Mouse (Mus musculus) adipocyte (in vitro differentiated cells): ENCODE measurements around the gene Scyl3.
A peak's percentile ranks its signal among the peaks of the same experiment; 100 is the strongest.

Source experiments
- DNase-seq: peaks from one replicate; pipeline ENCODE4 v3.0.0-alpha.2; 2016; ENCODE audit warnings: low spot score

The Scyl3 gene

DNA sequence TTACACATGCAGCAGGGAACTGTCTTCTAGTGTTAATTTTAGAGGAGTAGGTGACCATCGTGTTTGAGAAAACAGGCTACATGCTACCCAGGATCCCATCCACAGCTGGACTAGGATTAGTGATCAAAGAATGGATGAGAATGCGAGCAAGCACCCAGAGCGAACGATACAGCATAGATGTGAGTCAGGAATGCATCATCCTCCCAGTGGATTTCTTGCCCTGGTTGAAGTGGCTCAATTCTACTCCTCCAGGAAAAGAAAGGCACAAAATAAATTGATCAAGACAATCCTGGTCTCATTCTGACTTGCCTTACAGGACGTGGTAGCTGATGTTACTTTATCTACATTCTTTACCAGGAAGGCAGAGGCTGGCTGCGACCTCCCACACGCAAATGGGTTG, at the start of gene Scyl3:
TSS of gene Scyl3 (plus strand) at position 255 of the 400 bp plus-strand sequence.
- no peak for DNase-seq

- DNase-seq = no peak
Measured at GRCm38 (mm10) chr1:163889629-163890028, 39.3 kb upstream of the Scyl3 start.

GRCm38 (mm10) chr1:163893294-163893693, 35.6 kb upstream of the Scyl3 start:
- no peak for DNase-seq

- no peak for DNase-seq
Measured at GRCm38 (mm10) chr1:163893774-163894527, 34.9 kb upstream of the Scyl3 start.

DNA sequence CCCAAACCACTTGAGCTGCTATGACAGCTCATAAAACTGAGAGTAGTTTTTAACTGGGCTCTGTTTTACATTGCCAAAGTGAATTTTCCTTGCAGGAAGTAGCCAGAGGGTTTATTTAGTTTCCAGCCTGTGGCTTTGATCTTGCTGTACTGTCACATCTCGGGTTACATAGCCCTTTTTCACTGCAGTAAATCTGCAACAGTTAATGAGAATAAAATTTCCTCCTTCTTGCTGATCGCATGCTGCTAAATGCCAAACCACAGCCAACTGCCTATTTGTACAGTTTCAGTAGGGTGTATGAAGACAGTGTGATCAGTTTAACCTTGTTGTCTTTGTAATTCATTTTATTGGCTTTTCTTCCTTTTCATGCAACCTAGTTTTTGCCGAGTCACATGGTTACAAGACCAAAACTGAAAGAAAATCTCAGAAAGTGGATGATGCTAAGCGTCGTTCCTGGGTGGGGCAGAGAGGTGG, 30.6 kb upstream of the Scyl3 start:
- DNase-seq = no peak

DNA sequence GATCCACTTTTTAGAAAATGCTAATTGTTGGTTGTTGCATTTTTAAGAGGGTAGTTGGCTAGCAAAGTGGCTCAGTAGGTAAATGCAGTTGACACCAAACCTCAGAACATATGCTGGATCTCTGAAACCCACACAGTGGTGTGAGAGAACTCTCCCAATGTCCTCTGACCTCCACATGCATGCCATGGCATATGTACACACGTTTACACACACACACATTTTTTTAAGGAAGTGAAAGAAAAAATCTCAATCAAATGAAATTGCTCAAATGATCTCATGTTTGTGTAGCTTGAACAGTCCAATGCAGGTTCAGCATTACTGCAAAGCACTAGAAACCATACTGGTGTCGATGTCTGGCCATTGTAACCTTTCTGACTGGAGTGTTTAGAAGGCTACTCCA, 29.3 kb upstream of the Scyl3 start:
- DNase-seq = no peak

DNA sequence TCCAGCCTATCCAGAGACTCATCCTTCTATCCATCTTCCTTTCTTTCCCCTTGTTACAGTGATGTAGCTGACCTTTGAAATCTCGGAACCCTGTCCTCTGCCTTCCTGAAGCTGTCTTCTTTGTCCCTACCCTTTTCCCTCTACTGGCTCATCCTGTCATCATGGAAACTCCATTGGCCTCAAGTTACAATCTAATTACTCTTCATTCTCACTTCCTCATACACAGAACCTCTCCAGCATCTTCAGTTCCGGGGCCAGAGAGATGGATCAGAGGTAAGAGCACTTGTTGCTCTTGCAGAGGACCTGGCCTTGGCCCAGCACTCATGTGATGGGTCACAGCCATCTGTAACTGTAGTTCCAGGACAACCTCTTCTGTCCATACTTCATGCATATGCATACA, 28.7 kb upstream of the Scyl3 start:
- no peak for DNase-seq

DNA sequence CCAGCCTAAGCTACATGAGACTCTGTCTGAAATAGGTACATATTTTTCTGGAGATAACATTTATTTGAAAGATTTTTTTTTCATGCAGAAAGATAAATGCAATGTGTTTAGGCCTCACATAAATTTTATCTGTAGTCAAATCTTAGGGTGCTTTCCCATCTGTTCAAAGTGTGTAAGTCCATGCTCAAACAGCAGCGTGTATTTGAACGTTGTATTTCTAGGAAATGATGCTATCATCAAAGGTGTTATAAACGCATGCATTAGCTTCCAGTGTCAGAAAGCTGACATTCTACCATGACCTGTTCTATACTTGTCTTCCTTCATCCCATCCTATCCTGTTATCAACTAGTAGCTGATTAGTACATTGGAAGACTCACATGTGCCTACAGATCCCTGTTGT, 25.5 kb upstream of the Scyl3 start:
- no peak for DNase-seq

- peak; percentile 18 for DNase-seq
Measured at GRCm38 (mm10) chr1:163907007-163907811, 21.7 kb upstream of the Scyl3 start.

DNA sequence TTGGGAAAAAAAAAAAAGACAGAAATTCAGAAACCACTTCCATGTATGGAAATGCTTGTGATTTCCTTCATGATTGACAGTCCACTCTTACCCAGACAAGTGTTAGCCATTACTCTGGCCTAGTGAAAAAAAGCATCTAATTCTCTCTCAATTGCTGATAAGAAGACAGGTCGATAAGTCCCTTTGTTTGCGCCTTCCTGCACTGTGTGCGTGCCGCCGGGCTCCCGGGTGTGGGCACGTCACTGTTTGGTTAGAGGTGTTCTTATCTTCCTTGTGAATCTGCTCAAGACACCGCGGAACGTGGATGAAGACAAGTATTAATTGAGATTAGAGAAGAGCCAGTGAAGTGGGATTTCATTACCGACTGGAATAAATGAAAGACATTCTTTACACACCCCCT, 20.5 kb upstream of the Scyl3 start:
- DNase-seq = no peak

- DNase-seq = peak; percentile 73
Measured at GRCm38 (mm10) chr1:163910343-163910742, 18.6 kb upstream of the Scyl3 start.

GRCm38 (mm10) chr1:163910785-163911184, 18.1 kb upstream of the Scyl3 start:
- no peak for DNase-seq

DNA sequence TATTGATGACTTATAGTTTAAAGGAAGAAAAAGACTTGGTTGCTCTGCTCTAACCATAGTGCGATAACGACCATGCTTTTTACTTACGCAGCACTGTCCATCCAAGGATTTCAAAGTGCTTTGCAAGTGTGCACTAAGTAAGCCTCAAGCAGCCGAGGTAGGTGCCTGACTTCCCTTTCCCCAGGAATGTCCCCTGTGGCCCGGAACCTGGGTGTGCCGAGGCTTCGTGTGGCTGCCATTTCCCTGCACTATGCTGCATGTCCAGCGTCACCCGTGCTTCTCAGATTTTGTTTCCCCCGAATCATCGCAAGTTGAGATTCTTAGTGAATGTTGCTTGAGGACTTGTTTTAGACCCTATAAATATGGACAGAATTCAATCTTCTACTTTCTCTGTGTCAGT, 16.9 kb upstream of the Scyl3 start:
- no peak for DNase-seq

GRCm38 (mm10) chr1:163917349-163918160, 11.3 kb upstream of the Scyl3 start:
- no peak for DNase-seq

DNA sequence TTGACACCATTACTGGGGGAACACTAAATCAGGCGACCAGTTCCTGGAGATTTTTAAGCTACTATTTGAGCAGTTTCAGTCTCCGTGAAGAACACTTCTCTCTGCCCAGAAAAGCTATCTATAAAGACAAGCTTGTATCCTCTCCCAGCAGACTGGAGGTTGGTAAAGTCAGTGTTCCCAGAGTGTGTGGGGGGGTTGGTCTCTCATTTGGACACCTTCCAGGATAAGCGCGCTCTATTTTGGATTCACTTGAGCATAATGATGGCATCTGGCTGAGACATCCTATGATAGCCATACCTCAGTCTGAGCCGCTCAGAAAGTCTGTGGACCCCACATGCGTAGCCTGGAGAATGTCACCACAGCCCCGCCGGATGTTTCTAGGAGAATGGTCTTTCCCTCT, 4.8 kb upstream of the Scyl3 start:
- DNase-seq = no peak

GRCm38 (mm10) chr1:163929636-163930457, 947 bp downstream of the Scyl3 start:
- DNase-seq = peak; percentile 94

DNA sequence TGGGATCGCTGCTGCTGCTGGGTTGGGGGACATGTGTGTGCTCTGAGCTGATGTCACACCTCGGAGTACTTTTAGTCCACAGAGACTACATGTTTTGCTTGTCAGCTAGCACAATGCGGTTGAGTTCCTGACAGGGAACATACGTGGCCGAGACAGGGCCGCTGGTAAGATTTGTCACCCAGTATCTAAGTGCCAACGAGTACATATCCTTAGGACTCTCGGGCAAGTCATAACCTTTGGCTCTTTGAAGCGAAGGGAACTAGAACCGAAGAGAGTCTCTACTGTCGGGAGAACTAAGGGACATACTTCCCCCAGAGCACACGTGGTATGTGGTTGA, 1.5 kb downstream of the Scyl3 start:
- DNase-seq = peak; percentile 44

DNA sequence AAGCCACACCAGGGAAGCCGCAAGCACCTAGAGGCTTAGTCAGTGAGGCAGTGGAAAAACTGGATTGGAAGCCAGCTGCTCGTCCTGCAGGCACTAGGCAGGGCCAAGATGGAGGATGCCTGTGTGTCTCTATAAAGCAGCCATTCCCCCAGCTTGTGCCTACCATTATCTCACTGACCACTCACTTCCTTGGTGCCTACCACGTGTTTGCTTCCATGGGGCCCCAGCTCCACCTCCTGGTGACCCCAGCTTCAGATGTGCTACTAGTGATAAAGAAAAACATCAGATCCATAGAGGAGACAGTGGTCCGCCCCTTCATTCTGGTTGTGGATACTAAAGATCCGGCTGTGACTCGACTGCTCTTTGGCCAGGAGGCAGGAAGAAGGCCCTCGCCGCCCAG, 2.9 kb downstream of the Scyl3 start:
- no peak for DNase-seq

- DNase-seq = no peak
Measured at GRCm38 (mm10) chr1:163934591-163934990, 5.7 kb downstream of the Scyl3 start.

GRCm38 (mm10) chr1:163942056-163942455, 13.2 kb downstream of the Scyl3 start:
- no peak for DNase-seq

DNA sequence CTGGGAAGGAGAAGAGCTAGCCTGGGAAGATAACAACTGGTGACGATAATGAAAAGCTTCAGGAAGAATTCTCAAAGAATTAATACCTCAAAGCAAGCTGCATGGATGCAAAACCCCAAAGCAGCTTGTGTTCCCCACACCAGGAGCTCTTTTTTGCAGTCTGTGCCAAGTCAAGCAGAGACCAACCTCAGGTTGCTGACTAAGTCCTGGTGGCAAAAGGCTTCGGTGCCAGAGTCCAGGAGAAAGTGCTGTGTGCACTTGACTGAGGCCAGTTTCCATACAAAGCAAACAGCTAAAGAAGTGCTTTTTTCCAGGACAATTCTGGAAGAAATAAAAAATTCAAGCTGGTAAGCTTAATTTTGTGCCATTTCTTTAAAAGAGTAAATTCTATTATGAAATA, 24.5 kb downstream of the Scyl3 start:
- no peak for DNase-seq

DNA sequence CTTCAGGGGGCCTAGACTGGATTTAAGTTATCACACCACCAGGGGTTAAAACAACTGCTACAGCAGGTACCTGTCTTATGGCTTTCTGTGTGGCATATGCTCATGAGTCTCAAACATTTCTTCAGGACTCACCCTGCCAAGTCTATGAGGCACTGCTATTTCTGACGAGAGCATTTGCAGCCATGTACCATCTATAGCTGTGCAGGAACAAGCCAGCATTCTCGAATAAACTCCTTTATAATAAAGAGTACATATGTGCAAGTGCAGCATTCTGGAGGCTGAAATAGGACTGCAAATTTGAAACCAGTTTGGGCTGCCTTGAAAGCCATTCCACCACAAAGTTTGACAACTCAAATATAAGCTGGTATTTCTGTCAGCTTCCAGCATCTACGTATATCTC, 29.1 kb downstream of the Scyl3 start:
- no peak for DNase-seq
